Mouse (Mus musculus) hindbrain, embryonic 13.5 days (tissue): ENCODE data around the gene Lck. TPM values are rescaled to one million over a fixed set of nuclear protein-coding genes. Genes with fewer than 3 reads are reported as not detected.
A peak's percentile ranks its signal among the peaks of the same experiment; 100 is the strongest.
"Not testable (repeated sequence)": the region's sequence is repeated elsewhere in the genome, so short reads cannot be mapped to it uniquely, and the experiment has no call there.

Experiments used
- ATAC-seq: fragments of 200-750 bp; cut with Nextera tagmentation; 2 replicates; pipeline ENCODE4 v1.8.0; 2017; ENCODE audit warnings: moderate TSS enrichment; ENCODE audit not compliant: low FRiP score
- H3K27ac ChIP-seq: fragments of 300-500 bp; sonication (generic); 2 replicates; pipeline ENCODE4 v1.5.1; 2015; ENCODE audit warnings: inconsistent platforms, mild to moderate bottlenecking, moderate library complexity
- H3K27me3 ChIP-seq: fragments of 300-500 bp; sonication (generic); 2 replicates; pipeline ENCODE4 v1.6.1; 2015; ENCODE audit warnings: mild to moderate bottlenecking, inconsistent platforms
- H3K36me3 ChIP-seq: fragments of 300-500 bp; sonication (generic); 2 replicates; pipeline ENCODE4 v1.6.1; 2015; ENCODE audit warnings: mild to moderate bottlenecking, inconsistent platforms
- H3K4me1 ChIP-seq: fragments of 300-500 bp; sonication (generic); replicated peaks from 2 replicates; pipeline ENCODE4 v1.6.1; 2015; ENCODE audit warnings: inconsistent platforms
- H3K4me2 ChIP-seq: fragments of 300-500 bp; sonication (generic); 2 replicates; pipeline ENCODE4 v1.6.1; 2015; ENCODE audit warnings: inconsistent platforms, mild to moderate bottlenecking, moderate library complexity
- H3K4me3 ChIP-seq: fragments of 300-500 bp; sonication (generic); 2 replicates; pipeline ENCODE4 v1.5.1; 2015; ENCODE audit warnings: mild to moderate bottlenecking, inconsistent platforms
- H3K9ac ChIP-seq: fragments of 300-500 bp; sonication (generic); 2 replicates; pipeline ENCODE4 v1.6.1; 2015; ENCODE audit warnings: mild to moderate bottlenecking, inconsistent platforms
- H3K9me3 ChIP-seq: fragments of 300-500 bp; sonication (generic); 2 replicates; pipeline ENCODE4 v1.6.1; 2016; ENCODE audit warnings: inconsistent platforms
- WGBS: fragments of 180-500 bp; shearing (Covaris S2); methylation state at CpG from one replicate; pipeline ENCODE4 v1.1.7; 2015; 5-methylcytosine and 5-hydroxymethylcytosine counted together
- polyA plus RNA-seq: library from polyadenylated mRNA; unstranded; fragments of >200 nt; fragmentation: Nextera tagmentation; extraction: Ambion mirVana; gene quantifications from 2 replicates; pipeline ENCODE4 v1.2.1, GENCODE M21; 2015

Gene Lck
- polyA plus RNA-seq, 1 experiment from 2014 or later = 7.6 TPM

- no peak overlapping the region for H3K4me2 ChIP-seq
- WGBS = 64% methylated on average over 8 of the region's 8 CpGs
- ATAC-seq = no peak
- H3K27me3 ChIP-seq = no peaks in the 10 kb centered on the region
- H3K36me3 ChIP-seq = no peaks in the 10 kb centered on the region
- no peaks in the 10 kb centered on the region for H3K4me1 ChIP-seq
- H3K4me3 ChIP-seq = no peak overlapping the region
- no peak overlapping the region for H3K9ac ChIP-seq
- H3K9me3 ChIP-seq = no peaks in the 10 kb centered on the region
- no peak overlapping the region for H3K27ac ChIP-seq
Observed at GRCm38 (mm10) chr4:129563718-129564117, 9.7 kb downstream of the Lck start.

GRCm38 (mm10) chr4:129561184-129561583, 12.3 kb downstream of the Lck start:
- 89% methylated on average over 5 of the region's 5 CpGs for WGBS

DNA sequence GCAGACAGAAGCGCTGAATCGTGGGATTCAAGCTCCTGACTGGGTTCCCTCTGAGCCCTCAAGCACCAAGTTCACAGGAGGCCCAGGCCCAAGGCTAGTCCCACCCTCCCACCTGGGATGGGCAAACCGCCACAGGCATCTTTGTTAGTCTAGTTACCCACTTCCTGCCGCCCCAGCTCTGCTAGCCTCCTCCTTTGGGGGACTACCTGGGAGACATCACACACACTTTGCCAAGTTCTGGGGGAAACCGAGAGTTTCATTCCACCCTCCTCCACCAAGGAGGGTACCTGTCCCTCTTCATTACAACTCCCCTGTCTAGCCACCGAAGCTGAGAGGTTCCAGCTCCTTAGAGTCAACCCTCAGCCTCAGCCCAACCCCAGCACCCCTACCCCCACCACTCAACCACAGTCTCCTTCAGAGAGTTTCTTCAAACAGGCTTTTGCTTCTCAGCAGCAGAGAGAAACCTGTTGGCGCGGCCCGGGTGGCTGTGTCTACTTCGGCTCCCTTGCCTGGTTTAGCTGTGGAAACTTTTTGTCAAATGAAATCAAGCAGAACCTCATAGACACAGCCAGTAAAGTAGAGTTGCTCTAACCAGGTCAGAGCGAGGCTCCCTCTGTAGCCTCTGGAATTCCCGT, 15.0 kb downstream of the Lck start:
- Histone ChIP-seq H3K4me3 (no peak overlapping the region), H3K27me3 (peaks cover 13% of the 10 kb centered on the region; the same call in 1 of the 2 replicates), H3K9ac (no peak overlapping the region), H3K36me3 (no peaks in the 10 kb centered on the region), H3K4me1 (peaks cover 22% of the 10 kb centered on the region), H3K4me2 (no peak overlapping the region), H3K27ac (no peak overlapping the region), H3K9me3 (no peaks in the 10 kb centered on the region)
- ATAC-seq = no peak
- WGBS = 80% methylated on average over 12 of the region's 12 CpGs

More at GRCm38 (mm10) chr4:129561184-129561583, 12.3 kb downstream of the Lck start:
- no peaks in the 10 kb centered on the region for H3K9me3 ChIP-seq
- no peak overlapping the region for H3K4me2 ChIP-seq
- H3K27ac ChIP-seq = no peak overlapping the region
- no peaks in the 10 kb centered on the region for H3K36me3 ChIP-seq
- no peak overlapping the region for H3K4me3 ChIP-seq
- 0 out of 2 replicates have a peak, but pooled peaks cover 6% of the 10 kb centered on the region for H3K27me3 ChIP-seq
- peaks cover 5% of the 10 kb centered on the region; the same call in 1 of the 2 replicates for H3K4me1 ChIP-seq
- no peak for ATAC-seq
- no peak overlapping the region for H3K9ac ChIP-seq

DNA sequence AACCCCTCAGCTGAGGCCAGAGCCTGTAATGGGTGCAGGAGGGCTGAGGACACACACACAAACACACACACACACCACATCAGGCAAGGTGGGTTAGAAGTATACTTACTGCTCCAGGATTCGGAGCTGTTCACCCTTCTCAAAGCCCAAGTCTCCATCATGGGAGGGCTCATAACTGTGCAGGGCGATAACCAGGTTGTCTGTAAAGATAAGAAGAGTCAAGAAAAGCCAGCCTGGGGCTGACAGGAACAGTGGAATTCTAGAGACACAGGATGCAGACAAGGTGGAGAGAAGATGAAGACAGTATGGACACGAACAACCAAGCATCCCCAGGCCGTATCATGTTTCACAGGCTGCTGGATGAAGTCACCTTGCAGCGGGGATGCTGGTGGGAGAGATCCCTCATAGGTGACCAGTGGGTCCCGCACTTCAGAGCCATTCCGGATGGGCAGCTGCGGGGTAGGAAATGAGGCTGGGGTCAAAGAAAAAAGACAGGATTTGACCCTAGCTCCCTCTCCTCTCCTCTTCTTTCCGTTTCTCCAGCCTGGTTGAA, 16.1 kb downstream of the Lck start:
- peak overlapping the region; percentile 42; the same call in 1 of the 2 replicates for H3K4me3 ChIP-seq
- H3K9ac ChIP-seq = peak overlapping the region; percentile 68; the same call in 1 of the 2 replicates
- H3K36me3 ChIP-seq = no peaks in the 10 kb centered on the region
- H3K27ac ChIP-seq = 0 out of 2 replicates have a peak overlapping the region, but pooled peaks have one; percentile 44
- 81% methylated on average over 9 of the region's 9 CpGs for WGBS
- peak overlapping the region; percentile 63 for H3K4me2 ChIP-seq
- H3K27me3 ChIP-seq = peaks cover 13% of the 10 kb centered on the region; the same call in 1 of the 2 replicates
- no peaks in the 10 kb centered on the region for H3K9me3 ChIP-seq
- peaks cover 22% of the 10 kb centered on the region for H3K4me1 ChIP-seq
- ATAC-seq = no peak

DNA sequence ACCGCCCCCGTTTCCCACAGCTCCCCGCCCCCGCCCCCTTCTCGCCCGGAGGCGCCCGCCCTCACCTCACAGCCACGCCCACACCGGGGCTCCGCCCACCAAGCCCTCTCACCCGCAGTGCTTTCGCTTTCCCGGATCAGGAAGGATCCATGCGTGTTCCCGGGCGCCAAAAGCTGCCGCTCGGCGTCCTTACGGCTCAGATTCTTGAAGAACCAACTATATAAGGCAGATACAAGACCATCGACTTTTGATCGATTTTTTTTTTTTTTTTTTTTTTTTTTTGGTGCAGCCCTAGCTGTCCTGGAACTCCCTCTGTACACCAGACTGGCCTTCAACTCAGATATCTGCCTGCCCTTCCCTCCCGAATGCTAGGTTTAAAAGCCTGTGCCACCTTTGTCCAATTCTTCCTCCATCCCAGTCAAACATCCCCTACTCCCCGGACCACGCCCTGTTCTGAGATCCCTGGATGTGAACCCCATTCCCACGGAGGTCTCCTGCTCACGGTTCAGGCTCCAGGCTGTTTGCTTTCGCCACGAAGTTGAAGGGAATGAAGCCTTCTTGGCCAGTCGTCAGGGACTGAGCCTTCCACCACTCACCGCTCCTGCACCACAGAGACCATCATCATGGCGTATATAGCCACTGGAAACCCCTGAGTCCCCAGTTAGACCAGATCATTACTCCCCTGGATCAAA, 16.8 kb downstream of the Lck start:
- no peaks in the 10 kb centered on the region for H3K9me3 ChIP-seq
- peak overlapping the region; percentile 53; the same call in 1 of the 2 replicates for H3K27ac ChIP-seq
- H3K4me2 ChIP-seq = peak overlapping the region; percentile 63
- peaks cover 13% of the 10 kb centered on the region; the same call in 1 of the 2 replicates for H3K27me3 ChIP-seq
- H3K36me3 ChIP-seq = no peaks in the 10 kb centered on the region
- peaks cover 22% of the 10 kb centered on the region for H3K4me1 ChIP-seq
- H3K9ac ChIP-seq = peak overlapping the region; percentile 68
- ATAC-seq = peak; percentile 67
- 9% methylated on average over 33 of the region's 33 CpGs for WGBS
- H3K4me3 ChIP-seq = peak overlapping the region; percentile 42

- Histone ChIP-seq H3K27ac (peak overlapping the region; percentile 53), H3K27me3 (peaks cover 13% of the 10 kb centered on the region; the same call in 1 of the 2 replicates), H3K4me3 (peak overlapping the region; percentile 42), H3K4me2 (peak overlapping the region; percentile 63), H3K4me1 (peaks cover 22% of the 10 kb centered on the region), H3K9me3 (no peaks in the 10 kb centered on the region), H3K9ac (peak overlapping the region; percentile 68), H3K36me3 (no peaks in the 10 kb centered on the region)
- ATAC-seq = peak; percentile 79
- WGBS = 0% methylated on average over 24 of the region's 24 CpGs
Observed at GRCm38 (mm10) chr4:129555862-129556531, 17.4 kb downstream of the Lck start.

GRCm38 (mm10) chr4:129555421-129555861, 18.0 kb downstream of the Lck start:
- H3K9ac ChIP-seq = peak overlapping the region; percentile 68

DNA sequence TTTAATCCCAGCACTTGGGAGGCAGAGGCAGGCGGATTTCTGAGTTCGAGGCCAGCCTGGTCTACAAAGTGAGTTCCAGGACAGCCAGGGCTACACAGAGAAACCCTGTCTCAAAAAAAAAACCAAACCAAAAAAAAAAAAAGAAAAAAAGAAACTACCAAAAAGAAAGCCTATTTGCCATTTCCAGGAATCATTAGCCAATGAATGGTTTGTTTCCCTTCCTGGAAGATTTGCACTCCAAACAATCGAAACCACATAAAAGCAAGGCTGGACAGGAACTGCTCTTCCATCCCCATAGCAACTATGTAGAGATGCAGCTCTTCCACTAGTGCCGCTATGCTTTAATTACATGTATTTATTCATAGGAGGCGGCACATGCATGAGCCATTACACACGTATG, 18.9 kb downstream of the Lck start:
- H3K27ac ChIP-seq, H3K9ac ChIP-seq, ATAC-seq, H3K4me3 ChIP-seq, H3K36me3 ChIP-seq, H3K4me2 ChIP-seq, H3K9me3 ChIP-seq: not testable (repeated sequence)
- WGBS = 66% methylated on average over 6 of the region's 6 CpGs
- Histone ChIP-seq H3K27me3 (peaks cover 13% of the 10 kb centered on the region; the same call in 1 of the 2 replicates), H3K4me1 (peaks cover 22% of the 10 kb centered on the region)

More at GRCm38 (mm10) chr4:129555421-129555861, 18.0 kb downstream of the Lck start:
- Histone ChIP-seq H3K27ac (peak overlapping the region; percentile 53), H3K27me3 (peaks cover 13% of the 10 kb centered on the region; the same call in 1 of the 2 replicates), H3K36me3 (no peaks in the 10 kb centered on the region), H3K9me3 (no peaks in the 10 kb centered on the region), H3K4me3 (peak overlapping the region; percentile 42), H3K4me2 (peak overlapping the region; percentile 63), H3K4me1 (peaks cover 22% of the 10 kb centered on the region)
- WGBS = 4% methylated on average over 16 of the region's 16 CpGs
- ATAC-seq = no peak; the same call in none of the 2 replicates

DNA sequence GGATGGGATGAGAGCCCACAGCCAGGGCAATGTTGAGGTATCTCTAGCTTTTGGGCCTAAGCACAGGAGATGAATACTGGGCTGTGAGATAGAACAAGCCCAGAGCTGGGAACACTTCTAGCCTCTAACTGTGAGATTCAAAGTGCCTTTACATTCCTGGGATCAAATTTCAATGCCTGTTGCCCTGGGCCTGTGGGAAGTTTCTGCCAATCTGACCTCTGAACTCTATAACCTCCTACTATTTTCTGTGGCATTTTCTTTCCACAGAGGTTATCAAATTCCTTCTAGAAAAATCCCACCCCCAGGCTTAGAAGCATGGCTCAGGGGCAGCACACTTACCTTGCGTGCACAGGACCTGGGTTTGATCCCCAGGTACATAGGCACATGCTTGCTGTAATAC, 23.1 kb downstream of the Lck start:
- H3K9ac ChIP-seq = no peak overlapping the region
- H3K27me3 ChIP-seq = peaks cover 6% of the 10 kb centered on the region; the same call in 1 of the 2 replicates
- 62% methylated on average over 1 of the region's 1 CpGs for WGBS
- ATAC-seq = no peak
- peaks cover 8% of the 10 kb centered on the region for H3K4me1 ChIP-seq
- no peaks in the 10 kb centered on the region for H3K36me3 ChIP-seq
- H3K9me3 ChIP-seq = no peaks in the 10 kb centered on the region
- no peak overlapping the region for H3K4me3 ChIP-seq
- no peak overlapping the region for H3K27ac ChIP-seq
- no peak overlapping the region for H3K4me2 ChIP-seq

- H3K9me3 ChIP-seq = no peaks in the 10 kb centered on the region
- no peak overlapping the region for H3K27ac ChIP-seq
- H3K27me3 ChIP-seq = no peaks in the 10 kb centered on the region
- H3K9ac ChIP-seq = no peak overlapping the region
- H3K36me3 ChIP-seq = no peaks in the 10 kb centered on the region
- H3K4me2 ChIP-seq = no peak overlapping the region
- no peaks in the 10 kb centered on the region for H3K4me1 ChIP-seq
- no peak overlapping the region for H3K4me3 ChIP-seq
- 94% methylated on average over 2 of the region's 2 CpGs for WGBS
- ATAC-seq = no peak
Observed at GRCm38 (mm10) chr4:129549306-129549705, 24.1 kb downstream of the Lck start.

DNA sequence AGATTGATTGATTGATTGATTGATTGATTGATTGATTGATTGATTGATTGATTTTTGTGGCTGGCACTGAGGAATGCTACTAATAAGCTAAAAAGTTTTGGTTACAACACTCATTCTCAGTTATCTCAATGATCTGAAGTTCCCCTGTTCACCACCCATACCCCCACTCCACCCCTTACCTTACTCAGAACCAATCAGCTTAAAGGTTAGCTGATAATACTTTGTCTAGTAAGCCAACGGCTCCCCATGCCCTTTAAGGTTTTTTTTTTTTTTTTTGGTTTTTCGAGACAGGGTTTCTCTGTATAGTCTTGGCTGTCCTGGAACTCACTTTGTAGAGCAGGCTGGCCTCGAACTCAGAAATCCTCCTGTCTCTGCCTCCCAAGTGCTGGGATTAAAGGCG, 25.8 kb downstream of the Lck start:
- ATAC-seq, H3K9me3 ChIP-seq, H3K4me3 ChIP-seq, H3K27me3 ChIP-seq, H3K4me2 ChIP-seq, H3K36me3 ChIP-seq, H3K27ac ChIP-seq, H3K4me1 ChIP-seq, H3K9ac ChIP-seq: not testable (repeated sequence)
- WGBS = 84% methylated on average over 4 of the region's 4 CpGs

DNA sequence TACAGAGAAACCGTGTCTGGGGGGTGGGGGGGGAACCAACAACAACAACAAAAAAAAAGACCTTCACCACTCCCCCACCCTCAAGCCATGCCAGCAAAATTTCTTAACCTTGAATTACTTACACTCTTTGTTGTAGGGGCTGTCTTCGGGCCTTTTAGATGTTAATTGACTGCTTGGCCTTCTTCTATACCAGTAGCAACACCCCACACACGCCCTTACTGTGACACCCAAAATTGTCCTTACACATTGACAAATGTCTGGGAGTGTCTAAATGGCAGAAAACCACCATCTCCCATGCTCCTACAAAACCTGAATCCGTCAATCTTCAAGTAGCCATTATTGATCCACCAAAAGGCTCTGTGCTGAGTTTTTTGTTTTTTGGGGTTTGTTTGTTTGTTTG, 29.3 kb downstream of the Lck start:
- Histone ChIP-seq H3K4me2 (no peak overlapping the region), H3K4me1 (peaks cover 20% of the 10 kb centered on the region), H3K9me3 (no peaks in the 10 kb centered on the region), H3K9ac (no peak overlapping the region), H3K36me3 (peaks cover 11% of the 10 kb centered on the region), H3K27me3 (no peaks in the 10 kb centered on the region), H3K27ac (no peak overlapping the region), H3K4me3 (no peak overlapping the region)
- ATAC-seq = no peak
- WGBS = 81% methylated on average over 4 of the region's 4 CpGs
